Mouse (Mus musculus): ENCODE measurements around the gene Cbarp. TPM values are rescaled to one million over a fixed set of nuclear protein-coding genes. Genes with fewer than 3 reads are reported as not detected.

Gene Cbarp
- polyA plus RNA-seq, 1 experiment from 2014 or later: 1.6 TPM

DNA sequence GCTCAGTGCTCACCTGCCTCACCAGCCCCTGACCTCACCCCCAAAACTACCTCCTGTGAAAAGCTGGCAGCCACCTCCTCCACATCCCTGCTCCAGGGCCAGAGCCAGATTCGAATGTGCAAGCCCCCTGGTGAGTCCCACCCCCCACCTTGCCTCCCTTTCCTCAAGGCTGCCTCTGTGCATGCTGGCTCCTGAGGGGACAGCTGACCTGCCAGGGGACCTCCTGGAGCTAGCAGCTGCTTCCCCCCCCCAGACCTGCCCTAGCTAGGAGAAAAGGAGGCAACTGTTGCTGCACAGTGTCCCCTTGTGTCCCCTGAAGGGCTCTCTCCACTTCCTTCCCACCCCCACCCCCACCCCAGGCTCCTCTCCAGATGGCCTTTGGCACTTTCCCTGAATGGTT, 14.6 kb upstream of the Cbarp start:
- no peaks in the 10 kb centered on the region for H3K27me3 ChIP-seq (replicated peaks)
- no peak for ATAC-seq (ENCODE audit: extremely low read depth, insufficient number of reproducible peaks, low FRiP score, low TSS enrichment)
- peak overlapping the region; percentile 64 for H3K9ac ChIP-seq
- H3K9me3 ChIP-seq: no peaks in the 10 kb centered on the region
- no peak overlapping the region for H3K4me3 ChIP-seq
- H3K27ac ChIP-seq (replicated peaks): peak overlapping the region; percentile 98; the same call in 1 of the 2 replicates
- no peak overlapping the region for H3K4me2 ChIP-seq
- peaks cover 75% of the 10 kb centered on the region for H3K36me3 ChIP-seq
- H3K4me1 ChIP-seq: peaks cover 84% of the 10 kb centered on the region
- 45% methylated on average over 1 of the region's 1 CpGs for WGBS

DNA sequence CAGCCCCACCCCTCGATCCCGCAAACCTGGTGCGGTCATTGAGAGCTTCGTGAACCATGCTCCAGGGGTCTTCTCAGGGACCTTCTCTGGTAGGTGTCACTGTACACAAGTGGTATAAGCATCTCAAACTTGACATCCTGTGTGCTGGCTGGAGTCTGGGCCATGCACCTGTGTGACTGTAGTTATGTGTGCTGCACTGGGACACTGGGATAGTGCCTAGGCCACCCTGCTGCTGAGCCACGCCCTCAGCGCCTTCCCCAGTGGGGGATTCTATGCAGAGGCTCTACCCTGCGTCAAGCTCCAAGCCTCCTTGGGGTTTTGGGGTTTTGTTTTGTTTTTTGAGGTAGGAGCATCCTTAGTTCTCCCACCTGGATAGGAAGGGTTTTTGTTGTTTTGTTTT, 13.7 kb upstream of the Cbarp start:
- 83% methylated on average over 7 of the region's 7 CpGs for WGBS
- no peaks in the 10 kb centered on the region for H3K9me3 ChIP-seq
- H3K4me3 ChIP-seq: peak overlapping the region; percentile 1; the same call in 1 of the 2 replicates
- H3K4me1 ChIP-seq: peaks cover 79% of the 10 kb centered on the region
- 0 out of 2 replicates have a peak overlapping the region, but pooled peaks have one; percentile 98 for H3K27ac ChIP-seq (replicated peaks)
- H3K9ac ChIP-seq: peak overlapping the region; percentile 28; the same call in 1 of the 2 replicates
- H3K4me2 ChIP-seq: no peak overlapping the region
- no peak for ATAC-seq (ENCODE audit: extremely low read depth, insufficient number of reproducible peaks, low FRiP score, low TSS enrichment)
- no peaks in the 10 kb centered on the region for H3K27me3 ChIP-seq (replicated peaks)
- peaks cover 80% of the 10 kb centered on the region for H3K36me3 ChIP-seq

DNA sequence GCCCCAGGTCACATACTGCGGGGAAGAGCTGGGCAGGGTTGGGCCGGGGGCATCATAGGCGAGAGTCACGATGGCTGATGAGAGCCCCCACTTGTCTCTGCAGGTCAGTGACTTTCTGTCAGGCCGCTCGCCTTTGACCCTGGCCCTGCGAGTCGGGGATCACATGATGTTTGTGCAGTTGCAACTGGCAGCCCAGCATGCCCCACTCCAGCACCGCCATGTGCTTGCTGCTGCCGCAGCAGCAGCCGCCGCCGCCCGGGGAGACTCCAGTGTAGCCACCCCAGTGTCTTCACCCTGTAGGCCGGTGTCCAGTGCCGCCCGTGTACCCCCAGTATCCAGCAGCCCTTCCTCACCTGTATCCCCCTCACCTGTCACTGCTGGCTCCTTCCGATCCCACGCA, 13.1 kb upstream of the Cbarp start:
- 85% methylated on average over 19 of the region's 19 CpGs for WGBS
- Histone ChIP-seq H3K9ac (peak overlapping the region; percentile 100), H3K9me3 (no peaks in the 10 kb centered on the region), H3K27me3 (replicated peaks) (no peaks in the 10 kb centered on the region), H3K4me3 (peak overlapping the region; percentile 95), H3K4me2 (peak overlapping the region; percentile 93; the same call in 1 of the 2 replicates), H3K36me3 (peaks cover 80% of the 10 kb centered on the region), H3K4me1 (peaks cover 73% of the 10 kb centered on the region), H3K27ac (replicated peaks) (peak overlapping the region; percentile 99)
- ATAC-seq (ENCODE audit: extremely low read depth, insufficient number of reproducible peaks, low FRiP score, low TSS enrichment): no peak

DNA sequence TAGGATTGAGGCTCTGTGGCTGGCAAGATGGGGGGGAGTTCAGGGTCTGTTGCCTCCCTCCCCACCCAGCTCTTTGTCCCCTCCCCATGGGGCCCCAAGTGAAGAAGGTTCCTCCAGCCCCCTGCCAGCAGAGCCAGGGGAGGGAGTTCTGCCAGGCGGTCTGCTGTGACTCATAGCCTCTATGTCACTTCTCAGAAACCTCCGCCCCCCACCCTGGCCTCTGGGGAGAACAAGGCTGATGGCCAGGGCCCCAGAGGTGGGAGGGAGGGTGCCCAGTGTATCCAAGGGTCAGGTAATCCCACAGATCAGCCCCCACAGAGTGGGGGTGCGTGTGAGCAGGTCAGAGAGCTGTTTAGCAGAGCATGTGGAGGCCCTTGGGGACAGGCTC, 12.2 kb upstream of the Cbarp start:
- WGBS: 27% methylated on average over 3 of the region's 3 CpGs
- H3K4me3 ChIP-seq: peak overlapping the region; percentile 95
- H3K4me2 ChIP-seq: peak overlapping the region; percentile 93
- H3K27me3 ChIP-seq (replicated peaks): no peaks in the 10 kb centered on the region
- peak overlapping the region; percentile 99 for H3K27ac ChIP-seq (replicated peaks)
- peaks cover 80% of the 10 kb centered on the region for H3K36me3 ChIP-seq
- peak overlapping the region; percentile 100 for H3K9ac ChIP-seq
- no peak for ATAC-seq (ENCODE audit: extremely low read depth, insufficient number of reproducible peaks, low FRiP score, low TSS enrichment)
- peaks cover 66% of the 10 kb centered on the region for H3K4me1 ChIP-seq
- H3K9me3 ChIP-seq: no peaks in the 10 kb centered on the region

DNA sequence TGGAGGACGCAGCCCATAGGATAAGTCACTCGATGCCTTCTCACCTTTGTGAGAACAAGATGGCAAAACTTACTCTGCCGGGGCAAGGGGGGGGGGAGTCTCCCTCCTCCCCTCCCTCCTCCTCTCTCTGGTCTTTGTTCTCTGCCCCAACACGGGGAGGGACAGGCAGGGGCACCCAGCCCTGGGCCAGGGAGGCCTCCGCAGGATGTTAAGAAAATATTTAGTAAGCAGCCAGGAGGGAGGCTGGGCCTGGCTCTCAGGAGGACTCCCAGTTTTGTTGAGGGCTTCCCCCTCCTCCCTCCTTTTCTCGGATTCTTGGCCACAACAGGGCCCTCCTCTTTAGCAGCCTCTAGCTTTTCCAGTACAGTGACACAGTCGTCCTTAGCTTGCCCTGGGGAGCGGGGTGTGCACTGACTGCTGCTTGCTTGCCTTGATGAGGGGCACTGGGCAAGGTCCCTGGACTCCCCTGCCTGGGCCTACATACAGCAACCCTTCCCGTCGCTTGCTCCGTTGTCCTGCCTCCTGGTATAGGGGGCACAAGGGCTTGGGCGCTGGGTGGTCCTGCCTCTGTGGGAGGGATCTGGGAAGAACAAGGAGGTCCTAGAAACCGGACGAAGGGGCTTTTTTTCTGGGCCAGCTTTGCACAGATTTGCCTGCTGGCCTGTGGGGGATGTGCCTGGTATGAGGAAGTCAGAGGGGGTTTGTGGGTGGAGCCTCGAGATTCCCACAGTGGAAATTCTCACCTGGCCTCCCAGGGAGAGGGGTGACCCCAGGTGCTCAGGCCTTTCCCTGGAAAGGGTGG, 11.6 kb upstream of the Cbarp start:
- H3K9me3 ChIP-seq: no peaks in the 10 kb centered on the region
- no peak for ATAC-seq (ENCODE audit: extremely low read depth, insufficient number of reproducible peaks, low FRiP score, low TSS enrichment)
- peak overlapping the region; percentile 95 for H3K4me3 ChIP-seq
- 13% methylated on average over 15 of the region's 15 CpGs for WGBS
- peak overlapping the region; percentile 100 for H3K9ac ChIP-seq
- no peaks in the 10 kb centered on the region for H3K27me3 ChIP-seq (replicated peaks)
- peak overlapping the region; percentile 93 for H3K4me2 ChIP-seq
- peaks cover 66% of the 10 kb centered on the region for H3K4me1 ChIP-seq
- H3K36me3 ChIP-seq: peaks cover 74% of the 10 kb centered on the region
- H3K27ac ChIP-seq (replicated peaks): peak overlapping the region; percentile 99

DNA sequence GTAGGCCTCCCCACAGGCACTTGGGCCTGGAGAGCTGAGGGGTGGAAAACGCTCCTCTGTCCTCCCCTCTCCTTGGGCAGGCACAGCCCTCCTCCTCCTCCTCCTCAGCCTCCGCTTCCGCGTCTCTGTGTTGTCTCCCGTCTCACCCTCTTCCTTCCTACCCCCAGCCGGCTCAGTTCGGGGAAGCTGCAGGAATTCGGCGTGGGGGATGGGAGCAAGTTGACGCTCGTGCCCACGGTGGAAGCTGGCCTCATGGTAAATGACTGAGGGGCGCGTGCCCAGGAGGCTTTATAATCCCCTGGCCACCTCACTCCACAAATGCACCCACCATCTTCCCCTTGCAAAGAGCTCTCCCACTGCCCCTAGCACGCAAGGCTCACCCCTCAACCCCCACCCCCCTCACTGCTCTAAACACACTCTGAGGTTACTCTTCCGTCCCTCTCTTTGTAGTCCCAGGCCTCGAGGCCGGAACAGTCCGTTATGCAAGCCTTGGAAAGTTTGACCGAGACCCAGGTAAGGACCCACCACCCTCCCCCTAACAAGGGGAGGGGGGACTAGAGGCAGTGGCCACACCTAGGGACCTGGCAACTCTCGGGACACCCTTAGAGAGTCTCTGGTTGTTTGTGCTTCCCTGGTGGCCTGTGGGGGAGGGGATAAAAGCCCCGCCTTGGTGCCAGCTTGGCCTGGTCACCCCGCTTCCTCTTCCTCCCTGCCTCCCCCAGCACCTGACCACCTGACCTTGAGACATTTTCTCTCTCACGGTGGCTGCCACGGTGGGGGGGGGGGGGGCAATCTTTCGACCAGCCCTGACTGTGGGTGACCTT, 10.8 kb upstream of the Cbarp start:
- Histone ChIP-seq H3K36me3 (peaks cover 72% of the 10 kb centered on the region), H3K27ac (replicated peaks) (peak overlapping the region; percentile 99), H3K4me1 (peaks cover 66% of the 10 kb centered on the region), H3K4me3 (peak overlapping the region; percentile 95), H3K4me2 (peak overlapping the region; percentile 93), H3K27me3 (replicated peaks) (no peaks in the 10 kb centered on the region), H3K9me3 (no peaks in the 10 kb centered on the region), H3K9ac (peak overlapping the region; percentile 100)
- WGBS: 2% methylated on average over 25 of the region's 26 CpGs
- ATAC-seq (ENCODE audit: extremely low read depth, insufficient number of reproducible peaks, low FRiP score, low TSS enrichment): no peak

DNA sequence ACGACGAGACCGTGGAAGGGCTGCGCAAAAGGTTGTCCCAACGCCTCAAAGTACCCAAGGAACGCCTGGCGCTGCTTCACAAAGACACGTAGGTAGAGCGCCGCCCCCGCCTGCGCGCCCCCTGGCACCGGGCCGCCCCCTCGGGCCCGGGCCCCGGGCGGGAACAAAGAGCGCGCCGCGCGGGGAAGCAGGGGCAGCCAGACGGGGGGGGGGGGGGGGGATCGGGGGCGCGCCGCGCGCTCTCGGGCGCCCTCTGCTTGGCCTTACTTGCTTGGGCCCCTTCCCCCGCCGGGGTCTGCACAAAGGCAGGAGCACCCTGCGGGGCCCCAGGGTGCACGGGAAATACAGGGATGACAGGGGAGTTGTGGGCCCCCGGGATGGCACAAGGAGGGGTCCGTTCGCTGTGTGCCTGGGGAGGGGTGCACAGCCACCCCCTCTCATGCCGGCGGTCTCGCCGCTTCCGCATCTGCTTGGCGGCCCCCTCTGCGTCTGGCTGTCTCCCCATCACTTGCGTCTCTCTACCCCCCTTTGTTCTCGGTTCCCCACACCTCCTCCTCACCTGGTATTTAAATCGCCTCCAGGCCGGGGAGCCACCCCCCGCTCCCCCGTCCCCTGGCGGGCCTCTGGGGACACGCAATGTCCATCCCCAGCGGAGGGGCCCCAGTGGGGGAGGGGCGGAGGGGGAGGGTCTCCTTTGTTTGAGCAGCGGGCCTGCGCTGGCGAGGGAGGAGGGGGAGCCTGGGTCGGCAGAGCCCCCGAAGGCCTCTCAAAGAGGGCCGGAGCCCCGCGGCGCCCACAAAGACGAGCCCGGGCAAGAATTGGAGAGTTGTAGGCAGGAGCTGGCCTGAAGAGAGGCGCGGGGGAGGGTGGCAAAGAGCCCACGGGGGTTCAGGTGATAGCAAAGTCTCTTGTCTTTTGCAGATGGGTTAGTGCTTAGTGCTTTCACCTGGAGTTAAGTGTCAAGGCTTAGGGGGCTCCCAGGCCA, 9.9 kb upstream of the Cbarp start:
- Histone ChIP-seq H3K4me2 (peak overlapping the region; percentile 93), H3K4me1 (peaks cover 66% of the 10 kb centered on the region), H3K4me3 (peak overlapping the region; percentile 95), H3K9me3 (no peaks in the 10 kb centered on the region), H3K36me3 (peaks cover 72% of the 10 kb centered on the region), H3K27me3 (replicated peaks) (no peaks in the 10 kb centered on the region), H3K9ac (peak overlapping the region; percentile 100), H3K27ac (replicated peaks) (peak overlapping the region; percentile 99)
- no peak for ATAC-seq (ENCODE audit: extremely low read depth, insufficient number of reproducible peaks, low FRiP score, low TSS enrichment)
- under 1% methylated on average over 61 of the region's 71 CpGs for WGBS

DNA sequence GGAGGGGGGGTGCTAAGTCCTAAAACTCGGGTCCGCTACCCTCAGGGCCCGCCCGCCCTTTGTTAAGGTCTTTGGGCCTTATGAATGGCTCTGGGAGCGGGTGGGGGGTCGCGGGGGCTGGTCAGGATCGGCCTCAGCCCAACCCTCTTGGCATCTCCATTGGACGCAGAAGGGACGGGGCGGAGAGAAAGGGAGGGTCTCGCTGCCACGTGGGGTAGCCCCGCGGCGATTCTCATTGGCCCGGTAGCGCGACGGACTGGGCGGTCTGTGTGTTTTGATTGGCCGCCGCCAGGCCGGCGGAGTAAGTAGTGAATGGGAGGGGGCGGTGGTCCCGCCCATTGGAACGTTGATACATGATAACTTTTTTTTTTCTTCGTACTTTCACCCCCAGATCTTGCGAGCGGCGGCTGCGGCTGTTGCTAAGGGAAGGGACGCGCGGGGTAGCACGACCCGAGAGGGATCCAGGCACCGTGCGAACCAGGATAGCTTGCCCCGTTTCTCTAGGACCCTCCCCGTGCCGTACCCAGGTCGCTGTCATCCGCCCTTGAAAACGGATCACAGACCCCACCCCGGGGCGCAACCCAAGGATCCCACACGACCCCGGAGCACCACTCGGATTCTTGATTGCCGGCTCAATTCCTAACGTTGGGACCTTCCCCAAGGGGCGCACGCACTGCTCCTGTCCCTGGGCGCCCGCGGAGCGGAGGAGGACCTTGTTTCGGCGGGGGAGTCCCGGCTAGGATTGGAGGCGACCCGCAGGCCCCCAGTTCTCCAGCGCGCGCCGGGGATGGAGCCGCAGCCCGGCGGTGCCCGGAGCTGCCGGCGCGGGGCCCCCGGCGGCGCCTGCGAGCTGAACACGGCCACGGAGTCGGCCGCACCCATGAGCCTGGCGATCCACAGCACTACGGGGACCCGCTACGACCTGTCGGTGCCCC, 8.9 kb upstream of the Cbarp start:
- peak; percentile 69 for ATAC-seq (ENCODE audit: extremely low read depth, insufficient number of reproducible peaks, low FRiP score, low TSS enrichment)
- WGBS: under 1% methylated on average over 88 of the region's 88 CpGs
- H3K9me3 ChIP-seq: no peaks in the 10 kb centered on the region
- no peaks in the 10 kb centered on the region for H3K27me3 ChIP-seq (replicated peaks)
- H3K27ac ChIP-seq (replicated peaks): peak overlapping the region; percentile 99
- peak overlapping the region; percentile 95 for H3K4me3 ChIP-seq
- H3K36me3 ChIP-seq: peaks cover 72% of the 10 kb centered on the region
- H3K4me2 ChIP-seq: peak overlapping the region; percentile 93
- H3K4me1 ChIP-seq: peaks cover 66% of the 10 kb centered on the region
- peak overlapping the region; percentile 100 for H3K9ac ChIP-seq

DNA sequence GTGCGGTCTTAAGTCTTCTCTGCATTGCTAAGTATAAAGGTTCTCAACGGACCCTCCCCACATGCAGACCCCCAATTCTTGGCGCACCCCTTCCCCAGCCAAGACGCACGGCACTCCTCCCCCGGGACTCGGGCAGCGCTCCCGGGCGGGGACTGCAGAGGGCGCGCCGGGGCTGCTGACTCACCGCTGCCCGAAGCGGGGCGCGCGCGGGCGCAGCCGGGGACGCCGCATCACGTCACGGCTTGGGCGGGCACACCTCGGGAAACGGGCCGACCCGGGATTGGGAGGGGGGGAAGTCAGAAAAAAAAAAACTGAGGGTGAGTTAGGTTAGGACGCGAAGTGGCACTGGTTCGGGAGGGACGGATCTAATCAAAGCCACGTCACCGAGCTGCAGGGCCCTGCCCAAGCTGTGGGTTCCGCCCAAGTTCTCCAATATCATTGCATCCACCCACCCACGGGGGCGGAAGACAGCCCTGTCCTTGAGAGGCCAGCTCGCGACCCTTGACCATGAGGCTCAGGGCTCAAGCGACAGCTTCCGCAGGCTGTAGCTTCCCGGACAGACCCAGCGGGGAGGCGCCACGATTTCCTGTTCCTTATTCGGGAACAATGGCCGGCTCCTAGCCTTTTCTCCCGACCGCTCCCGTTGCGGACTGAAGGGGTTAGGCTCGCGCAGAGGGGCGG, 8.1 kb upstream of the Cbarp start:
- Histone ChIP-seq H3K4me2 (peak overlapping the region; percentile 93), H3K27ac (replicated peaks) (peak overlapping the region; percentile 99), H3K27me3 (replicated peaks) (no peaks in the 10 kb centered on the region), H3K4me1 (peaks cover 66% of the 10 kb centered on the region), H3K36me3 (peaks cover 72% of the 10 kb centered on the region), H3K9ac (peak overlapping the region; percentile 100), H3K4me3 (peak overlapping the region; percentile 95), H3K9me3 (no peaks in the 10 kb centered on the region)
- 1% methylated on average over 57 of the region's 57 CpGs for WGBS
- peak; percentile 30; the same call in 1 of the 2 replicates for ATAC-seq (ENCODE audit: extremely low read depth, insufficient number of reproducible peaks, low FRiP score, low TSS enrichment)

Data from heart, embryonic 13.5 days (tissue).